Mouse (Mus musculus): ENCODE measurements around the gene Olfr961. TPM values are rescaled to one million over a fixed set of nuclear protein-coding genes. Genes with fewer than 3 reads are reported as not detected.

Gene Olfr961
- not detected in 2 replicates for polyA plus RNA-seq (2015; fragmentation: Nextera tagmentation; extraction: Ambion mirVana)

GRCm38 (mm10) chr9:39644785-39645184 is at the start of gene Olfr961:
Gene Olfr961, plus strand, starts transcription at chr9:39645085.
- H3K4me1 ChIP-seq: no peaks in the 10 kb centered on the region
- ATAC-seq (replicated peaks): no peak
- H3K4me3 ChIP-seq: no peak within 1 kb of the TSS
- no peak within 1 kb of the TSS for H3K4me2 ChIP-seq
- H3K36me3 ChIP-seq (replicated peaks): no peaks in the 10 kb centered on the region
- no peak within 1 kb of the TSS for H3K27ac ChIP-seq
- H3K9ac ChIP-seq: no peak within 1 kb of the TSS
- H3K27me3 ChIP-seq (replicated peaks): no peaks in the 10 kb centered on the region
- no peaks in the 10 kb centered on the region for H3K9me3 ChIP-seq

DNA sequence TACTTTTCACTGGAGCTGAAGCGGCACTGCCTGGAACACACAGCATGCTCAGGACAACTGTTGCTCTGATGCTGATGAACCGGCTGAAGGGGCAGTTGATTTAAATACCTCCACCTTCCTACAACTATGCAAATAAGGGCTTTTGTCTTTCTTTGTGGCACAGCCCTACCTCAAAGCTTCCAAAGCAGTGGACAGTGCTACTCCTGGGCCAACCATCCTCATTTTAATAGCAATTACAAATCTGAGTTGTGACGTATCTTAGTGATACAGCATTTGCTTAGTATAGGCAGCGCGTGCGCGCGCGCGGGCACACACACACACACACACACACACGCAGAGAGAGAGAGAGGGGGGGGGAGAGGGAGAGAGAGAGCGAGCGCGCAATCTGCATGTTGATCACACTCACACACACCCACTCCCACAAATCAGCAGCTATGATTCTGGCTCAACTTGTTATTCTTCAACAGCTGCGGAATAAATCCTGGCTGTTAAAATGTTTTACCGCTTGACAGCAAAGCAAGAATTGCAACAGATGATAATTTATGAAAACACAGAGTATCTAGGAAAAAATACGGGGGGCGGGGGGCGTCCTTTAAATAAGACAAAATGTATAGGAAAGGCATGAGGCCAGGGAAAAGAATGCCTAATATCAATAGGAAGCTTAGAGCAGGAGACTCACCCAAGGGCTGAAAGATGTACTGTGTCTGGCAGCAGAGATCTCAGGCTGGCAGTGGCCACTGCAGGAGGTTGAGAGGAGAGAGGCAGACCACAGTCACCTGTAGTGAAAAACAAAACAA is 42.2 kb upstream of the Olfr961 start:
- peak; percentile 94 for ATAC-seq (replicated peaks)
- WGBS: under 1% methylated on average over 19 of the region's 19 CpGs
- Histone ChIP-seq H3K9ac (peak overlapping the region; percentile 49), H3K27me3 (replicated peaks) (no peaks in the 10 kb centered on the region), H3K9me3 (no peaks in the 10 kb centered on the region), H3K4me2 (peak overlapping the region; percentile 95), H3K27ac (peak overlapping the region; percentile 85), H3K36me3 (replicated peaks) (no peaks in the 10 kb centered on the region; the same call in 1 of the 2 replicates), H3K4me1 (peaks cover 15% of the 10 kb centered on the region; the same call in 1 of the 2 replicates), H3K4me3 (peak overlapping the region; percentile 50)

DNA sequence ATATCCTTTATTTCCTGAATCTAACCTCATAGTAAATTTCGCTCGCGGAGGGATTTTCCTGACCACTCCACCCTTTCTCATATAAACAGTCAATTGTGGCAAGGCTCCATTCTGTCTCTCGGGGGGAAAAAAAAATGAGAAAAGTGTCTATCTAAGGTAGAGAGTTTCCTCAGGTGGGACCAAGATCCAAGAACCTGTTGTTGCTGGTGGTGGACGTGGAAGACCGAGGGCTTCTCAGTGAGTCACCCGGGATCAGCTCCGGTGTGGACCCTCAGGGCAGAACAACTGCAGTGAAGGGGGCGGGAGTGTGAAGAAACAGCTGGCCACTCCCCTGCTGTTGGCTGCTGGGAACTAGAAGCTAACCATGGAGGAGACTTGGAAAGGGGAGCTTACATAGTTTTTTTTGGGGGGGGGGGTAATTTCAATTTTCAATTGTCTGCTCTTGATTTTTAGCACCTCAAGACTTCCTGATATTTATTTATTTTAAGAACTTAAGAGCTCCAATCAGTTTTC is 41.5 kb upstream of the Olfr961 start:
- Histone ChIP-seq H3K27ac (peak overlapping the region; percentile 85), H3K9me3 (no peaks in the 10 kb centered on the region), H3K4me2 (peak overlapping the region; percentile 95), H3K4me1 (peaks cover 15% of the 10 kb centered on the region; the same call in 1 of the 2 replicates), H3K9ac (peak overlapping the region; percentile 49), H3K27me3 (replicated peaks) (no peaks in the 10 kb centered on the region), H3K4me3 (peak overlapping the region; percentile 50), H3K36me3 (replicated peaks) (no peaks in the 10 kb centered on the region)
- WGBS: 0% methylated on average over 9 of the region's 9 CpGs
- peak; percentile 84 for ATAC-seq (replicated peaks)

DNA sequence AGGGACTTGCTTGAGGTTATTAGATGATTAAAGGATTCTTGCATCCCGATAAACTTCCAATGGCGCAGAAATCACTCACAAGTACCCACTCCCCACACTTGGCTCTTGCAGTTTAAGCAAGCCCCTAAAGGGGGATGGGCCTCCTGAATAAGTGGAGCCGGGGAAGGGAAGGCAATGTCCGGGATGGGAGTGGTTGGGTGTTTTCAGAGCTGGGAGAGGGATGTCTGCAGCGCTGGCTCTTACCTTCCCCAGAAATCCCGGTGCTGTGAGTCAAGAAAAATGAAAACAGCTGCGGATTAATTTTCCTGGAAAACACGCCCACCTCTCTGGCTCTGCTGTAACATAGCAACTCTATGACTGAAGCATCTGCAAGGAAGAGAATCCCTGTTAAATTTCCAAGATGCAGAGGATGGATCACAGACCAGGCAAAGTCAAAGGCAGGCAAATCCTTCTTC is 40.9 kb upstream of the Olfr961 start, which contains the start of gene AW551984:
AW551984 (minus strand) TSS at position 405 of the 455 bp plus-strand sequence.
- Histone ChIP-seq H3K27ac (peak within 1 kb of the TSS; percentile 85), H3K4me2 (peak within 1 kb of the TSS; percentile 95), H3K9me3 (no peaks in the 10 kb centered on the region), H3K27me3 (replicated peaks) (no peaks in the 10 kb centered on the region), H3K4me1 (peaks cover 15% of the 10 kb centered on the region; the same call in 1 of the 2 replicates), H3K36me3 (replicated peaks) (no peaks in the 10 kb centered on the region), H3K9ac (peak within 1 kb of the TSS; percentile 51), H3K4me3 (peak within 1 kb of the TSS; percentile 50)
- under 1% methylated on average over 8 of the region's 8 CpGs for WGBS
- peak; percentile 67 for ATAC-seq (replicated peaks)

DNA sequence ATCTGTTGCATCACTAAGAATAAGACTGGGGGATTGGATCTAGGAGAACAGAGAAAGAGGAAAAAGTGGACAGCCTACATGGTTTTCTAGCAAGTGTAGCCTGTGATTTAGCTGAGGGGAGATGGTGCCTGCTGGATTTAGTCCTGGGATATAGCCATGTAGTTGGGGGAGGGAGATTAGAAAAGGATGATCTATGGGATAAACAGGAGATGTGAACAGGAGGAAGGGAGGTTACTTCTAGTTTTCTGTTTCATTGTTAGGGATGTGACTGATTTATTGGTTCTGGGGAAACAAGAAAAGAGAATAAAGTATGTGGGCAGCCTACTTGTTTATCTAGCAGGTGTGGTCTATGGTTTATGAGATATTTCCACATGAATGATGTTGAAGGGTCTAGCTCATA is 36.4 kb upstream of the Olfr961 start:
- Histone ChIP-seq H3K36me3 (replicated peaks) (no peaks in the 10 kb centered on the region), H3K4me2 (no peak overlapping the region), H3K27ac (no peak overlapping the region), H3K27me3 (replicated peaks) (no peaks in the 10 kb centered on the region), H3K9me3 (no peaks in the 10 kb centered on the region), H3K4me3 (no peak overlapping the region), H3K4me1 (peaks cover 8% of the 10 kb centered on the region; the same call in 1 of the 2 replicates), H3K9ac (no peak overlapping the region)
- no peak for ATAC-seq (replicated peaks)

- no peak for ATAC-seq (replicated peaks)
- H3K4me1 ChIP-seq: no peaks in the 10 kb centered on the region
- no peaks in the 10 kb centered on the region for H3K27me3 ChIP-seq (replicated peaks)
- no peaks in the 10 kb centered on the region for H3K36me3 ChIP-seq (replicated peaks)
- 74% methylated on average over 3 of the region's 3 CpGs for WGBS
- H3K9ac ChIP-seq: no peak within 1 kb of the TSS
- H3K4me2 ChIP-seq: no peak within 1 kb of the TSS
- no peak within 1 kb of the TSS for H3K4me3 ChIP-seq
- no peak within 1 kb of the TSS for H3K27ac ChIP-seq
- H3K9me3 ChIP-seq: no peaks in the 10 kb centered on the region
These were observed 34.5 kb upstream of the Olfr961 start, which contains the start of gene Olfr148 for GRCm38 (mm10) chr9:39610355-39610754. Gene Olfr148, plus strand, starts transcription at chr9:39610655.

- no peak overlapping the region for H3K27ac ChIP-seq
- no peak overlapping the region for H3K4me3 ChIP-seq
- ATAC-seq (replicated peaks): 0 out of 2 replicates have a peak, but pooled peaks have one; percentile 56
- H3K36me3 ChIP-seq (replicated peaks): no peaks in the 10 kb centered on the region
- H3K9me3 ChIP-seq: no peaks in the 10 kb centered on the region
- WGBS: 70% methylated on average over 1 of the region's 1 CpGs
- no peak overlapping the region for H3K9ac ChIP-seq
- no peak overlapping the region for H3K4me2 ChIP-seq
- H3K4me1 ChIP-seq: no peaks in the 10 kb centered on the region
- no peaks in the 10 kb centered on the region for H3K27me3 ChIP-seq (replicated peaks)
These were observed 32.9 kb upstream of the Olfr961 start for GRCm38 (mm10) chr9:39611953-39612352.

DNA sequence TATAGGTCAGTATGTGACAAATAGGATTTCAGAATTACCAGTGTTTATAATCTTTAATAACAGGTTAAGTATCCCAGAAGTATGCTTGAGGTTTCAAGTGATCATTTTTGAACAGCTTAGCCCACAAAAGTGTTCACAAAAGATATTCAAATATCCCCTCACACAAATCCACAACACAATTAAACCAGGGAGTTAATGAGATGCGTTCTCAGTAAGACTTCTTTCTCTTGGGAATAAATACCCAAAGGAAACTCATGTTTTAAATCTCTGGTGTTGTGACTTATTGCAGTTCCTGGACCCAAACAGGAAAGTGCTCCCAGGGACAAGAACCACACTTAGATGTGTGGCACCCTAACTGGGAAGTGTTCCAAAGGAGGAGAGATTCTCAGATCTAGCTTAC is 23.8 kb upstream of the Olfr961 start, which contains the start of gene Olfr960:
Olfr960 (plus strand) TSS at position 301 of the 400 bp plus-strand sequence.
- no peaks in the 10 kb centered on the region for H3K27me3 ChIP-seq (replicated peaks)
- WGBS: 64% methylated on average over 1 of the region's 1 CpGs
- H3K4me2 ChIP-seq: no peak within 1 kb of the TSS
- H3K9me3 ChIP-seq: no peaks in the 10 kb centered on the region
- no peak within 1 kb of the TSS for H3K4me3 ChIP-seq
- no peak within 1 kb of the TSS for H3K9ac ChIP-seq
- H3K36me3 ChIP-seq (replicated peaks): no peaks in the 10 kb centered on the region
- H3K27ac ChIP-seq: no peak within 1 kb of the TSS
- no peaks in the 10 kb centered on the region for H3K4me1 ChIP-seq
- no peak for ATAC-seq (replicated peaks)

DNA sequence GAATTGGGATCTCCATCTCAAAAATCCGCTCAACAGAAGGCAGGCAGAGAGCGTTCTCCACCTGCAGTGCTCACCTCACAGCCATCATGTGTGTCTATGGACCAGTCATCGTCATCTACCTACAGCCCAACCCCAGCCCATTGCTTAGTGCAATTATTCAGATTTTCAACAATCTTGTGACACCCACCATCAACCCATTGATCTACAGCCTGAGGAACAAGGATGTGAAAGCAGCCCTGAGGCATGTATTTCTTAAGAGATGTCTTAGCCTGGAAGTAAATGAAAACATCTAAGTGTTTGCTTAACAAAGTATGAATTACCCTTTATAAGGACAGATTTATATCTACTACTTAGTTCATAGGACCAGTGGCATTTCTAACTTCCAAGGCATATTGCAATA is 21.1 kb upstream of the Olfr961 start:
- Histone ChIP-seq H3K9ac (no peak overlapping the region), H3K27ac (no peak overlapping the region), H3K27me3 (replicated peaks) (no peaks in the 10 kb centered on the region), H3K4me2 (no peak overlapping the region), H3K4me3 (no peak overlapping the region), H3K36me3 (replicated peaks) (no peaks in the 10 kb centered on the region), H3K9me3 (no peaks in the 10 kb centered on the region), H3K4me1 (no peaks in the 10 kb centered on the region)
- ATAC-seq (replicated peaks): no peak
- WGBS: 90% methylated on average over 3 of the region's 3 CpGs

GRCm38 (mm10) chr9:39624711-39625110 is 20.2 kb upstream of the Olfr961 start:
- no peak overlapping the region for H3K27ac ChIP-seq
- no peak for ATAC-seq (replicated peaks)
- H3K36me3 ChIP-seq (replicated peaks): no peaks in the 10 kb centered on the region
- no peak overlapping the region for H3K9ac ChIP-seq
- H3K9me3 ChIP-seq: no peaks in the 10 kb centered on the region
- WGBS: 88% methylated on average over 2 of the region's 2 CpGs
- H3K27me3 ChIP-seq (replicated peaks): no peaks in the 10 kb centered on the region
- H3K4me3 ChIP-seq: no peak overlapping the region
- H3K4me1 ChIP-seq: no peaks in the 10 kb centered on the region
- no peak overlapping the region for H3K4me2 ChIP-seq

DNA sequence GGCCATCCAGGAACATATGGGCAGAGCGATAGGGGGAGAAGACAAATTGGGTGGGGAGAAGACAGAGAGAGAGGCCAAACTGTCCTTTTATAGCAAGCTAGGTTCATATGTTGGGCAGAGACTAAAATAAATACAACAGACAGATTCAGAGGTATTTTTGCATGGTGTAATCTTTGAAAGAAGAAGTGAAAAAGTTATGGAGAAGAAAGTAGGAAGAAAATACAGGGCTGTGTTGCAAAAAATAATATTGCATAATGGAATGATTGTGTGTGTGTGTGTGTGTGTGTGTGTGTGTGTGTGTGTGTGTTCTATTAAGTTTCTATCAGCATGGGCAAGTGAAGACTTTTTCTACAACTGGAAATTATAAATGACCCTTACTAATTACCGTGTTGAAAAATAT is 15.8 kb upstream of the Olfr961 start:
- H3K27me3 ChIP-seq (replicated peaks): no peaks in the 10 kb centered on the region
- H3K4me2 ChIP-seq: no peak overlapping the region
- ATAC-seq (replicated peaks): no peak
- no peak overlapping the region for H3K4me3 ChIP-seq
- 91% methylated on average over 2 of the region's 2 CpGs for WGBS
- H3K4me1 ChIP-seq: peaks cover 2% of the 10 kb centered on the region; the same call in 1 of the 2 replicates
- no peak overlapping the region for H3K27ac ChIP-seq
- no peaks in the 10 kb centered on the region for H3K9me3 ChIP-seq
- no peaks in the 10 kb centered on the region for H3K36me3 ChIP-seq (replicated peaks)
- no peak overlapping the region for H3K9ac ChIP-seq

DNA sequence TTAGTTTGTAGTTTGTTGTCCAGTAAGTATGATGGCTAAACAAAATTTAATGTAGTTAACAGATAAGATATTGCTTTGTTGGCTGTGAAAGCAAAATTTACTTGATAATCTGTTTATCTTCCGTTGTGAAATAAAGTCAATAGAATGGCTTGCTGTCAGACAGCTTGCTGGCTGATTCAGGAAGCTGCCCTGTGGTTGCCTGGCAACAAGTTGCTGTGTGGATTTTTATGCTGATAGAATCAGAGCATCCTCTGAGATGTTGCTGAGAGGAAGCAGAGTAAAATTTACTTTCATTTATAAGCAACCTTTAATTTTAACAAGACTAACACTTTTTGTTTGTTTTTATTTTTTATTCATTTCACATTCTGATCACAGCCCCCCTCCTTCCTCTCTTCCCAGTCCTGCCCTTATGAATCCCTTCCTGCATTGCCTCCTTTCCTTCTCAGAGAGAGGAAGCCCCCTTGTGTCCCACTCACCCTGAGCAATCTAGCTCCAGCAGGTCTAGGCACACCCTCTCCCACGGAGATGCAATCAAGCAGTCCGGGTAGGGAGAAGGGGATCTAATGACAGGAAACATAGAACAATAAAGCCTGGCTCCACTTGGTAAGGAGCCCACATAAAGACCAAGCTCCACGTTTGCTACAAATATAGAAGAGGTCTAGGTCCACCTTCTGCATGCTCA is 10.8 kb upstream of the Olfr961 start:
- ATAC-seq (replicated peaks): peak; percentile 95
- peaks cover 5% of the 10 kb centered on the region; the same call in 1 of the 2 replicates for H3K4me1 ChIP-seq
- WGBS: 26% methylated on average over 4 of the region's 4 CpGs
- H3K4me3 ChIP-seq: no peak overlapping the region
- H3K9ac ChIP-seq: no peak overlapping the region
- no peak overlapping the region for H3K4me2 ChIP-seq
- H3K36me3 ChIP-seq (replicated peaks): no peaks in the 10 kb centered on the region
- no peaks in the 10 kb centered on the region for H3K9me3 ChIP-seq
- no peaks in the 10 kb centered on the region for H3K27me3 ChIP-seq (replicated peaks)
- peak overlapping the region; percentile 82 for H3K27ac ChIP-seq
